Mouse (Mus musculus): Measurements from ENCODE around the gene Limch1. TPM values are rescaled to one million over a fixed set of nuclear protein-coding genes. Genes with fewer than 3 reads are reported as not detected.
A peak's percentile ranks its signal among the peaks of the same experiment; 100 is the strongest.

The Limch1 gene
- total and polyA plus RNA-seq, 3 experiments, result 9.8 to 93.7 (median 69.3) TPM

GRCm38 (mm10) chr5:66746761-66747160, 1.1 kb downstream of the Limch1 start:
- peak; percentile 45 for DNase-seq

- no peak for DNase-seq
Observed at GRCm38 (mm10) chr5:66747761-66748430, 2.3 kb downstream of the Limch1 start.

DNA sequence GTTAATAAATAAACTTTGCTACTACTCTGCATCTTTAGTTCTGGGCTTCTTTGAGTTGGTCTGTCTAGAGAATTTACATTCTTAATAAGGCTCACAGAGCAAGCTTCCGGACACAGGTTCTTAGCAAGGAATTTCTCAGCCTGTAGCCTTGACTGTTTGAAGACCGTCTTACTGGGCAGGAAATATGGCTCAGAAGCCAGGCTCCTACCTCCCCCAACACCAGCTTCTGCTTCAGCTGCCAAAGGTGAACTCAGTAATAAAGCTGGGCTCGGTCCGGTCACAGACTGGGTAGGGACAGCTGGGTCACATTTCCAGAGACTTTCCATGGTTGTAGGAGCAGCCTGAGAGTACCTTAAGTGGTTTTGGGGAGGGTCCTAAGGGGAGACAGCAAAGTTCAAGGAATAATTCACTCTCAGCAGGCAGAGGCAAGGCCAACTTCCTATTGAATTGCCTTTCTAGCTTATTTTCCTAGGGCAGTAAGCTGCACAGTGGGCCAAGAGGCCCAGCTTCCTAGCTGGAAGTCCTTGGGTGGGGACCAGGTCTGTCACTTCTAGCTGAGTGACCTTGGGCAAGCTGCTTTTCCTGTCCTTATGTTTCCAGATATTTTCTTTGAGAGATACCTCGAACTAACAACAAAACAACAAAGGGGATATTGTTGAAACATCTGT, 3.0 kb downstream of the Limch1 start:
- DNase-seq, result peak; percentile 53

DNA sequence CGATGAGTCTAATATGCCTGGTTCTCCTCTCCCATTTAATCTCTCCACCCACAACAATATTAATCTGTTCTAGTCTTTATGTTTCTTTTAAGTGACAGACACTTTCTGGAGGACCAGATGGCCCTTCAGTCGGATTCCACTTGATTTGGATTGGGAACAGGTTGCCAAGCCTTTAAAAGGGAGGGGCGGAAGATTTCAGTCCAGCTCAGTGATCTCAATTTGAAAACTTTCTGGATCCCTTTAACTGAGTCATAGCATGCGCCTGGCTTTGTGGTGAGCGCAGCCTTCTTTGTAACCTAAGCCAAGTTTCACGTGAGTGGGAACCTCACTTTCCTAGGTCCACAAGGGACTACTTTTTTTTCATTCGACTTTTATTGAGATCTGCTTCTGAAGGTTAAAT, 5.0 kb downstream of the Limch1 start:
- DNase-seq, result peak; percentile 58

DNA sequence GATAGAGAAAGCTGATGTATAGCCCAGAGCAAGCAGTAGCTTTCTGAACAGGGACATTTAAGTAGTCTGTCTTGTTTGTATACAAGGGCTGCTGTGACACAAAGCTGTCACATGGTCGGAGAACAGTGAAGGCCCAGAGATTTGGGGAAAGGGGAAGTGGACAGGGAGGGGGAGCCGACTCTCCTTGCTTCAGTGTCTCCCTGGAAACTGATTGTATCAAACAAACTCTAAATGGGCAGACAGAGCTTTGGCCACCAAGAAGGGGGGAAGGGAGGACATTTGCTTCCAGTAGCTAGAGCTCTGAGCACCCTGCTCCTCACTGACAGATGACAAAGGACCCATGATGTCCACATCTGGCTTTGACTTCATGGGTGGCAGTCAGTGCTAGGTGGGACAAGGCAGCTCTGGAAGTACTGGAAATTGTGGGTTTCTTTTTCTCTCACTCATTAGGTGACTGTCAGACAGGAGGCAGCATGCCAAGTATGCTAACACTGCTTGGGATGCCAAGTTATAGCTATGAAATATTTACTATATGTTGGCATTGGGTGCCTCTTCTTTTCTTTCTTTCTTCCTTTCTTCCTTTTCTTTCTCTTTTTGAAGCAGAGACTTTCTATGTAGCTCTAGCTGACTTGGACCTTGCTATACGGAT, 5.8 kb downstream of the Limch1 start:
- no peak for DNase-seq

- DNase-seq, result no peak
Observed at GRCm38 (mm10) chr5:66753620-66754019, 8.0 kb downstream of the Limch1 start.

GRCm38 (mm10) chr5:66756821-66757705, 11.4 kb downstream of the Limch1 start:
- peak; percentile 70 for DNase-seq

DNA sequence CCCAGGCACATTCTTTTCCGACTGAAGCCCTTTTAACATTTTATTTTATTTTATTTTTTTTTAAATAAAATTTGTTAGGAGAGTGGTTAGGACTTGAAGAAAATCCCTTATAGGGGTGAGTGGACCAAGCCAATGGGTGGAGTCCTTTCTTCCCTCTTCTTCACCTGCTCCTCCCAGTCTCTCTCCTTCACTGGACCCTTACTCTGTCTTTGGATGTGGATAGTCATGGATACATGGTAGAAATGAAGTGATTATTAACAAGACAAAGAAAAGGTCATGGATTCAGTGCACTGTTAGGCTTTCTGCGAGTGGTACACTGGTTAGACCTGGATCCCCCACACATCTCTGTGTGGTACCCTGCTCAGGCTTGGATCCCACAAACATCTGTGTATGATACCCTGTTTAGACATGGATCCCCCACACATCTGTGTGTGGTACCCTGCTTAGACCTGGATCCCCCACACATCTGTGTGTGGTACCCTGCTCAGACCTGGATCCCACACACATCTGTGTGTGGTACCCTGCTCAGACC, 12.1 kb downstream of the Limch1 start:
- DNase-seq, result no peak

DNA sequence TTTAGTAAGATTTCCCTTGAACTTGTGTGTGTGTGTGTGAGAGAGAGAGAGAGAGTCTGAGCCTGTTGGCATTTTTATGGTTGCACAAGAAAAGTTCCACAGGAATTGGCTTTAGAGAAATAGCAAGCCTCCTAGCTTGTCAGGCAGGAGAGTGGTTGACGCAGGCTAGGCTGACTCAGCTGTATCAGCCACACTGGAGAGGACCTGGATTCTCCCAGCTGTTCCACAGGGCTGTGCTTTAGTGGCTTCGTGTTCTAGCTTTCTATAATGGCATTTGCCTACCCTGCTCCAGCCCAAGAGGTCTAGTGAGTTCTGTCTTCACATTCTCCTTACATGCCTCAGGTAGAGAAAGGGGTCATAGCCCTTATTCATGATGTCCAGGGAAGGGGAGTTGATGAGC, 13.7 kb downstream of the Limch1 start:
- DNase-seq, result peak; percentile 38

DNA sequence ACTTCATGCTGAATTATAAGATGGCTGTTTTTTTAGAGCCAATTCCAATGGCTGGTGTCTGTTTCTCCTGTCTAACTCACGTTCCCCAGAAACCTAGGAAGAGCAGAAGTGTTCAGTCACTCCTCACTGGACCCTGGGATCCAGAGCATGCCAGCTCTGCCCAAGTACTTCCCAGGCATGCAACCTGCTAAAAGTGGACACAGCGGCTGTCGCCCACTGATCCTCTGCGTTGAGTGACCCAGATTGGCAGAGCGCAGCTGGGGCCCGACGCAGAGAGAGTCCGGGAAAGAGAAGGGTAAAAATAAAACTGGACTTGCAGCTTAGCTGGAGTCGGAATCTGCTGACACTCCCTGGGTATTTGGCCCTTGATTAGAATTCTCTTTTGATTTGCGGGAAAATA, 15.1 kb downstream of the Limch1 start:
- DNase-seq, result no peak

DNA sequence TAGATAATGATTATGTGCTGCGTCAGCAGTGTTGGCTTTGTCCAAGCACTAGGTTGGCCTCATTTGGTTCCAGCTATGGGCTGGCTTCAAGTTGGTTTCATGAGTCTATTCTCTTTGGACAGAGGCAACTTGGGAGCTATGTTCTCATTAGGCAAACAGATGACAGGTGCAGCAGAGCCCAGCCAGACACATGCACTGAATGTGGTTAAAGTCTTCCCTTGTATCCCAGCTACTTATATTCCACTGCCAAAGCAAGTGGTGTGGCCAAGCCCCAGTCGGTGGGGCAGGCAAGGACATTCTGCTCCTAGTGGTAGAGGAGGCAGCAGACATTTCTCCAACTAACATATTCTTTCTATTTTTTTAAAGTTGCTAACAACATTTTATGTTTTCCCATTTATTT, 16.4 kb downstream of the Limch1 start:
- no peak for DNase-seq

DNA sequence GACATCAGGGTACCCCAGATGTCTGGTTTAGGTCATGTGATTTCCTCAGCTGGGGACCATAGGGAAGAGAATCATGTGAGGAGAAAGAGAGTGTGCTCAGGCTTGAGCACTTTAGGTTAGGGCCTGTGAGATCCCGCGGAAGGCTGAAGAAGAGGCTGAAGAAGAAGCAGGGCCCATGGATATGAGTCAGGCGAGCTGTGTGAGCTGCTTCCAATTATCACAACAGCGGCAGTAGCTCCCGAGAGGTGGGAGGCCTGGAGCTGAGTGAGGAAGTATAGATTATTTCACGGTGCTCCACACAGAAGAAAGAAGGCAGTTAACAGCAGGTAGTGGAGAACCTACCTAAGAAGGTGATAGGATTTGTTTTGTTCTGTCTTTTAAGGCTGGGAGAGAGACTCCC, 18.5 kb downstream of the Limch1 start:
- DNase-seq, result no peak

- DNase-seq, result no peak
Observed at GRCm38 (mm10) chr5:66765911-66766310, 20.3 kb downstream of the Limch1 start.

DNA sequence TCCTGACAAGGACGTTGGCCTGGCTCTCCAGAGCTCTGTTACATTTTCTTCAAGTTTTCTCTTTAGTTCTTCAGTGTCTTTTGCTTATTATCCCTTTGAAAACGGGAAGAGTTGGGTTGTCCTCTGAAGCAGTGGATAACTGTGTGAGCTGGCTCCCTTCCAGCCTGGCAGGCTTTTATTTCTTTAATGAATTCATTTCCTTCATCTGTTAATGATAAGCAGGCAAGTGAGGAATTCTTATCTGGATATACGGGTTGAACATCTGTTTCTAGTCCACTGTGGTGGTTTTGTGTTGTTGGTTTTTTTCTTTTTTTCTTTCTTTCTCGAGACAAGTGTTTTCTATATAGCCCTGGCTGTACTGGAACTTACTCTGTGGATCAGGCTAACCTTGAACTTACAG, 22.4 kb downstream of the Limch1 start:
- no peak for DNase-seq

GRCm38 (mm10) chr5:66769070-66769469, 23.4 kb downstream of the Limch1 start:
- no peak for DNase-seq

DNA sequence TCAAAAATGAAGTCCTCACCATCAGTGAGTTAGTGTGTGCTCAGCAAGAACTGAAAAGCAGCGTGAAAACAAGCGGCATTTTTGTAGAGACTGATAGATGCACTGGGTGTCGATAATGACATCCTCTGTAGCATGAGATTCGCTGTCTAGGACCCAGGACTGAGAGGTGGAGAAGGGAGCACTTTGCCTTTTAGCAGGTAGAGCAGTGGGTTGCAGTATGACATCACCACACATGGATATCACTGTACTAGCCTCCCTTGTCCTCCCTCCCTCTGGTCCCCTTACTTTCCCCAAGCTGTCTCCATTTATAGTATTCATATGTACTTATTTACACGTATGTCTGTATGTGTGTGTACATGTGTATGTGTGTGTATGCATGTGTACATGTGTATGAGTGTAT, 23.9 kb downstream of the Limch1 start:
- no peak for DNase-seq

GRCm38 (mm10) chr5:66777999-66778710, 32.5 kb downstream of the Limch1 start:
- DNase-seq, result no peak

DNA sequence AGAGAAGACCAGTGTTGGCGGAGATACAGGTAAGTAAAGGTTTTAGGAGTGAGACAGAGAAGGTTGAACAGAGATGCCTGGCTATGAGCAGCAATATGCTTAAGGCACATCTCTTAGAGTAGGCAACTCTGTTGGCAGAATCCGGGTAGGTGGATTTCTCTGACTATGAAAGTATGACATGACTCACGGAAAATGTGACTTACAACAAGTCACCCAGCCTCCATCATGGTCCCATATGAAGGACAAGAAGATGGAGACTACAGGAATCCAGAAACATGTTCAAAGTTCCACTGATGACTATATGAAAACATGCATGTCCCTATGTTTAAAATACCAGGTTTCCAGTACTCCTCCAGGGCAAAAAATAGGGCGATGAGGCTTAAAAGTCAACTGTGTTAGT, 34.7 kb downstream of the Limch1 start:
- DNase-seq, result no peak

- DNase-seq, result no peak
Observed at GRCm38 (mm10) chr5:66781507-66781906, 35.9 kb downstream of the Limch1 start.

- no peak for DNase-seq
Observed at GRCm38 (mm10) chr5:66782851-66783250, 37.2 kb downstream of the Limch1 start.

DNA sequence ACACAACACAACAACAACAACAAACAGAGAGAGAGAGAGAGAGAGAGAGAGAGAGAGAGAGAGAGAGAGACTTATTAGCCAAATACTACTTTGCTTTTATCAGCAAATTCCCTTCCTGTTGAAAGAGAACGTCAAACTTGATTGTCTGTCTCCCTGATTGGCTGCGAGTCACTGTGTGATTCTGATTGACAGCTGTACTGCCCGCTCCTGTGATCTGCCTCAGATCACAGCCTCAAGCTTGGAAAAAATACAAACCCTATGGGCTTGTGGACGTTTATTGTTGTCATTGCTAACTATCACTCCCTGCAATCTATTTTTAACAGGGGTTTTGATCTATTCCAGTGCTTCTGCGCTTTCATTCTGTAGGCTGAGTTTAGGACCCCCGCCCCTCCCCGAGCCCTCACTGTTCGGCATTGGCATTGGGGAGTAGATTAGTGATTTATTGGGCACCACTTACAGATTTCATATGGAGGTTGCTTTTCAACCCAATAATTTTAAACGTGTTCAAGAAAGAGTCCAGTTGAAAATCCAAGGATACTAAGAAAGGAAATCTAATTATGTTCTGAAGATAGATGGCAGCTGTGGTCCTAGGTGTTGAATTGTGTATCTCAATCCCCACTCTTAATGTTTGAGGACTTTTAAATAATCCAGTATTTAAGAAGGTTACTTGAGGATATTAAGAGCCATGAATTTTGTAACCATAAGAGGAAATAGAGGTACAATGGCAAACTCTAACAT, 39.2 kb downstream of the Limch1 start:
- no peak for DNase-seq
